ENCODE assay signal across 8 mouse cellular contexts in genomic region chr10:127669170-127669569, GRCm38 (mm10). TPM values are rescaled to one million over a fixed set of nuclear protein-coding genes. Genes with fewer than 3 reads are reported as not detected.
A peak's percentile ranks its signal among the peaks of the same experiment; 100 is the strongest.
DNase-seq lines count a peak whose midpoint lies in the region; ATAC-seq and TF ChIP-seq lines count a peak whose summit lies in the region.

No protein-coding gene starts in this region.

- peak overlapping the region; percentile 76 for H3K4me3 ChIP-seq in gastrocnemius, adult 2 months
- H3K4me3 ChIP-seq in thymus, adult 2 months (ENCODE audit: control insufficient read depth, insufficient read depth, low read length), result peak overlapping the region; percentile 21; the same call in 1 of the 2 replicates
- H3K4me3 ChIP-seq in heart, postnatal 0 days (ENCODE audit: low read depth, low read length), result peak overlapping the region; percentile 65; the same call in 1 of the 2 replicates
- no peak overlapping the region for H3K4me3 ChIP-seq in liver, embryonic 14.5 days (ENCODE audit: insufficient read depth in 1 of 2, low read depth in 2 of 2, low read length in 2 of 2)

- no peak for ATAC-seq in heart, postnatal 0 days (ENCODE audit: insufficient read depth, low read depth)
- no peak for ATAC-seq in liver, embryonic 14.5 days (ENCODE audit: insufficient read depth)

- H3K9ac ChIP-seq in heart, postnatal 0 days (replicated peaks; ENCODE audit: low read depth, low read length), result peak overlapping the region; percentile 46; the same call in 1 of the 2 replicates
- no peak overlapping the region for H3K9ac ChIP-seq in liver, embryonic 14.5 days (replicated peaks)

- H3K27ac ChIP-seq in gastrocnemius, adult 2 months, result peak overlapping the region; percentile 95
- peak overlapping the region; percentile 91 for H3K27ac ChIP-seq in thymus, adult 2 months (ENCODE audit: control insufficient read depth, insufficient read depth, low read length)
- peak overlapping the region; percentile 96 for H3K27ac ChIP-seq in heart, postnatal 0 days (ENCODE audit: low read depth)
- H3K27ac ChIP-seq in liver, embryonic 14.5 days, result no peak overlapping the region

- H3K4me1 ChIP-seq in thymus, adult 2 months (replicated peaks; ENCODE audit: control insufficient read depth, insufficient read depth, low read length), result peaks cover 45% of the 10 kb centered on the region
- H3K4me1 ChIP-seq in heart, postnatal 0 days (ENCODE audit: control insufficient read depth, insufficient read depth), result peaks cover 27% of the 10 kb centered on the region
- H3K4me1 ChIP-seq in liver, embryonic 14.5 days (replicated peaks; ENCODE audit: control insufficient read depth in 2 of 2, insufficient read depth in 2 of 2, low read length in 1 of 2), result 0 out of 4 replicates have a peak, but pooled peaks cover 0 to 4% of the 10 kb centered on the region in 2 experiments

- peak overlapping the region; percentile 71 for H3K4me2 ChIP-seq in heart, postnatal 0 days (ENCODE audit: low read depth, low read length)
- peak overlapping the region; percentile 65; the same call in 1 of the 2 replicates for H3K4me2 ChIP-seq in liver, embryonic 14.5 days (ENCODE audit: low read depth)

- TF ChIP-seq EP300 in heart, postnatal 0 days (IDR thresholded peaks at IDR 0.05; ENCODE audit: low read depth), result no peak
- no peak for TF ChIP-seq EP300 in liver, embryonic 14.5 days (IDR thresholded peaks at IDR 0.05; ENCODE audit: low read depth)

- intact Hi-C loops in gastrocnemius, adult 2 months (cut with DNase I), result no loop called here
- intact Hi-C loops in gastrocnemius, postnatal 14 days (cut with DNase I; ENCODE audit: low total_unique reads), result no loop called here

- H3K36me3 ChIP-seq in thymus, adult 2 months (ENCODE audit: control insufficient read depth, insufficient read depth, low read length), result no peaks in the 10 kb centered on the region
- peaks cover 8% of the 10 kb centered on the region for H3K36me3 ChIP-seq in heart, postnatal 0 days (replicated peaks; ENCODE audit: control insufficient read depth, insufficient read depth, low read length)
- no peaks in the 10 kb centered on the region for H3K36me3 ChIP-seq in liver, embryonic 14.5 days (replicated peaks; ENCODE audit: control insufficient read depth, insufficient read depth, low read depth)

- no peak for TF ChIP-seq POLR2A in thymus, adult 2 months (IDR thresholded peaks at IDR 0.05; ENCODE audit: control insufficient read depth, extremely low read depth, insufficient read depth, low read length, poor library complexity)

- no peaks in the 10 kb centered on the region for H3K27me3 ChIP-seq in thymus, adult 2 months (ENCODE audit: control insufficient read depth, insufficient read depth, low read length)
- H3K27me3 ChIP-seq in heart, postnatal 0 days (ENCODE audit: control insufficient read depth, insufficient read depth, low read length), result no peaks in the 10 kb centered on the region
- H3K27me3 ChIP-seq in liver, embryonic 14.5 days (ENCODE audit: control insufficient read depth, insufficient read depth, low read length), result peaks cover 46% of the 10 kb centered on the region

- 37% methylated on average over 7 of the region's 7 CpGs for WGBS in thymus, adult 2 months
- WGBS in heart, postnatal 0 days, result 13% methylated on average over 7 of the region's 7 CpGs
- WGBS in liver, embryonic 14.5 days (ENCODE audit: insufficient replicate concordance), result 41% methylated on average over 7 of the region's 7 CpGs

- H3K9me3 ChIP-seq in heart, postnatal 0 days (replicated peaks; ENCODE audit: control insufficient read depth, low read length), result no peaks in the 10 kb centered on the region
- no peaks in the 10 kb centered on the region for H3K9me3 ChIP-seq in liver, embryonic 14.5 days (ENCODE audit: control insufficient read depth, low read length)

- no peak for DNase-seq in gastrocnemius, adult 2 months
- DNase-seq in gastrocnemius, postnatal 14 days, result no peak
- no peak for DNase-seq in thymus, adult 2 months
- DNase-seq in thymus, postnatal 10 days (ENCODE audit: low spot score in 2 of 2), result no peak
- DNase-seq in heart, postnatal 0 days (ENCODE audit: low spot score), result peak; percentile 53
- DNase-seq in liver, embryonic 14.5 days (ENCODE audit: low read depth in 3 of 3, low spot score in 3 of 3), result no peak
- DNase-seq in testis, postnatal 14 days (ENCODE audit: low spot score), result peak; percentile 49
- DNase-seq in natural killer cell, adult 2 months (ENCODE audit: low spot score in 2 of 2), result no peak

- TF ChIP-seq CTCF in gastrocnemius, adult 2 months (IDR thresholded peaks at IDR 0.05), result no peak
- no peak for TF ChIP-seq CTCF in thymus, adult 2 months (IDR thresholded peaks at IDR 0.05; ENCODE audit: borderline replicate concordance, control insufficient read depth, extremely low read depth, insufficient read depth, low read length, poor library complexity)
- no peak for TF ChIP-seq CTCF in heart, postnatal 0 days (IDR thresholded peaks at IDR 0.05; ENCODE audit: low read depth)
- TF ChIP-seq CTCF in liver, embryonic 14.5 days (IDR thresholded peaks at IDR 0.05; ENCODE audit: low read depth), result no peak

RNA-seq across cellular contexts. Expression of gene Nab2, which starts 0.8 kb away (rescaled TPM):
- 1 to 10 TPM; 2.8 to 3.2 TPM for total RNA-seq in gastrocnemius, adult 2 months (2021)
- total RNA-seq in gastrocnemius, postnatal 14 days (2021), result 1 to 10 TPM; 4.9 to 5.5 TPM
- 69.3 and 79.2 TPM in 2 replicates for polyA plus RNA-seq in thymus, adult 2 months (2012; rRNA removed)
- total RNA-seq in heart, postnatal 0 days (2014; rRNA removed; ENCODE audit: low replicate concordance), result 15.3 and 17.0 TPM in 2 replicates
- 4.0 and 5.3 TPM in 2 replicates for polyA plus RNA-seq in heart, postnatal 0 days (2015; fragmentation: Nextera tagmentation; extraction: Ambion mirVana)
- 4.0 and 4.1 TPM in 2 replicates for polyA plus RNA-seq in liver, embryonic 14.5 days (2012; rRNA removed)
- 0.88 and 1.1 TPM in 2 replicates for polyA plus RNA-seq in liver, embryonic 14.5 days (2014; fragmentation: Nextera tagmentation; extraction: Ambion mirVana)

RNA-seq across cellular contexts. Expression of gene Nemp1, which starts 2.5 kb away (rescaled TPM):
- total RNA-seq in gastrocnemius, adult 2 months (2021), result 1 to 10 TPM; 1.5 to 2.1 TPM
- 1 to 10 TPM; 2.3 to 2.7 TPM for total RNA-seq in gastrocnemius, postnatal 14 days (2021)
- polyA plus RNA-seq in thymus, adult 2 months (2012; rRNA removed), result 14.2 and 15.0 TPM in 2 replicates
- total RNA-seq in heart, postnatal 0 days (2014; rRNA removed; ENCODE audit: low replicate concordance), result 10.0 and 16.0 TPM in 2 replicates
- 4.2 and 4.5 TPM in 2 replicates for polyA plus RNA-seq in heart, postnatal 0 days (2015; fragmentation: Nextera tagmentation; extraction: Ambion mirVana)
- 5.0 and 5.5 TPM in 2 replicates for polyA plus RNA-seq in liver, embryonic 14.5 days (2012; rRNA removed)
- 5.6 and 5.7 TPM in 2 replicates for polyA plus RNA-seq in liver, embryonic 14.5 days (2014; fragmentation: Nextera tagmentation; extraction: Ambion mirVana)

RNA-seq across cellular contexts. Expression of gene Stat6, which starts 26.4 kb away (rescaled TPM):
- total RNA-seq in gastrocnemius, adult 2 months (2021), result 10 to 100 TPM; 17.1 to 18.9 TPM
- total RNA-seq in gastrocnemius, postnatal 14 days (2021), result 10 to 100 TPM; 16.1 to 16.6 TPM
- polyA plus RNA-seq in thymus, adult 2 months (2012; rRNA removed), result 168 and 185 TPM in 2 replicates
- 38.1 and 42.3 TPM in 2 replicates for total RNA-seq in heart, postnatal 0 days (2014; rRNA removed; ENCODE audit: low replicate concordance)
- 24.0 and 24.6 TPM in 2 replicates for polyA plus RNA-seq in heart, postnatal 0 days (2015; fragmentation: Nextera tagmentation; extraction: Ambion mirVana)
- polyA plus RNA-seq in liver, embryonic 14.5 days (2012; rRNA removed), result 10.9 TPM in 2 replicates
- polyA plus RNA-seq in liver, embryonic 14.5 days (2014; fragmentation: Nextera tagmentation; extraction: Ambion mirVana), result 10.2 and 12.4 TPM in 2 replicates

RNA-seq across cellular contexts. Expression of gene Myo1a, which starts 35.8 kb away (rescaled TPM):
- total RNA-seq in gastrocnemius, adult 2 months (2021), result not detected
- under 1 TPM; 0.18 to 0.53 TPM for total RNA-seq in gastrocnemius, postnatal 14 days (2021)
- 1.6 and 1.8 TPM in 2 replicates for polyA plus RNA-seq in thymus, adult 2 months (2012; rRNA removed)
- not detected in 2 replicates for total RNA-seq in heart, postnatal 0 days (2014; rRNA removed; ENCODE audit: low replicate concordance)
- polyA plus RNA-seq in heart, postnatal 0 days (2015; fragmentation: Nextera tagmentation; extraction: Ambion mirVana), result 0.04 and 0.05 TPM in 2 replicates
- polyA plus RNA-seq in liver, embryonic 14.5 days (2012; rRNA removed), result 0.25 and 0.30 TPM in 2 replicates
- polyA plus RNA-seq in liver, embryonic 14.5 days (2014; fragmentation: Nextera tagmentation; extraction: Ambion mirVana), result 0.06 and 0.19 TPM in 2 replicates

RNA-seq across cellular contexts. Expression of gene Lrp1, which starts 48.2 kb away (rescaled TPM):
- 10 to 100 TPM; 34.6 to 71.3 TPM for total RNA-seq in gastrocnemius, adult 2 months (2021)
- 100 to 1,000 TPM in 1 of 2 experiments, 10 to 100 TPM in 1; 73.8 to 101 TPM for total RNA-seq in gastrocnemius, postnatal 14 days (2021)
- polyA plus RNA-seq in thymus, adult 2 months (2012; rRNA removed), result 35.3 and 40.3 TPM in 2 replicates
- 37.0 and 65.9 TPM in 2 replicates for total RNA-seq in heart, postnatal 0 days (2014; rRNA removed; ENCODE audit: low replicate concordance)
- 15.4 and 15.7 TPM in 2 replicates for polyA plus RNA-seq in heart, postnatal 0 days (2015; fragmentation: Nextera tagmentation; extraction: Ambion mirVana)
- polyA plus RNA-seq in liver, embryonic 14.5 days (2012; rRNA removed), result 14.1 and 18.2 TPM in 2 replicates
- polyA plus RNA-seq in liver, embryonic 14.5 days (2014; fragmentation: Nextera tagmentation; extraction: Ambion mirVana), result 13.2 and 16.1 TPM in 2 replicates

Comparison
In these comparisons a context has a peak if more than half of its experiments do, and no peak if none do; other contexts are left out.
1. DNase-seq: peak in heart, postnatal 0 days (single experiment) and testis, postnatal 14 days (single experiment); none in gastrocnemius, adult 2 months (single experiment), gastrocnemius, postnatal 14 days (single experiment), thymus, adult 2 months (single experiment), thymus, postnatal 10 days (0 of 2), liver, embryonic 14.5 days (0 of 3) and natural killer cell, adult 2 months (0 of 2).
2. H3K4me3 ChIP-seq: peak in gastrocnemius, adult 2 months (single experiment), thymus, adult 2 months (single experiment) and heart, postnatal 0 days (single experiment); none in liver, embryonic 14.5 days (0 of 2).